Mouse (Mus musculus): ENCODE measurements around the gene Gm4922. TPM values are rescaled to one million over a fixed set of nuclear protein-coding genes. Genes with fewer than 3 reads are reported as not detected.

Gm4922 gene
- polyA plus RNA-seq, 1 experiment from 2014 or later = 0.13 TPM

DNA sequence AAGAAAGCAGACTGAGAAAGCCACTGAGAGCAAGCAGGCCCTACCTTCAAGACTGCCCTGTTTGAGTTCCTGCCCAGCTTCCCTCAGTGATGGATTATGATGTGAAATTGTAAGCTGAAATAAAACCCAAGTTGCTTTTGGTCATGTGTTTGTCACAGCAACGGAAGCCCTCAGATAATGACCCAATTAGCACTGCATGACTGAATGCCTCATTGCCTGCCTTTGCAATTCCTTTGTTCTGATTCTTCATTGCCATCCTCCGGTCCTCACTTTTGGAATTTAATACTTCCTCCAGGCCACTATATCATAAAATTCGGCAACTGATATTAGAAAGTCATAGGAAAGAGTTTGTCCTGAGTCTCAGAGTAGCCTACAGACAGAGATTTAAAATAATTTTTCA, 9.0 kb downstream of the Gm4922 start:
- Histone ChIP-seq H3K4me1 (no peaks in the 10 kb centered on the region), H3K9me3 (no peaks in the 10 kb centered on the region), H3K36me3 (no peaks in the 10 kb centered on the region), H3K4me3 (replicated peaks) (no peak overlapping the region), H3K4me2 (no peak overlapping the region), H3K27me3 (replicated peaks) (no peaks in the 10 kb centered on the region), H3K27ac (no peak overlapping the region), H3K9ac (no peak overlapping the region)
- WGBS = 80% methylated on average over 3 of the region's 3 CpGs
- ATAC-seq (ENCODE audit: insufficient read depth, low FRiP score, low read depth) = no peak

DNA sequence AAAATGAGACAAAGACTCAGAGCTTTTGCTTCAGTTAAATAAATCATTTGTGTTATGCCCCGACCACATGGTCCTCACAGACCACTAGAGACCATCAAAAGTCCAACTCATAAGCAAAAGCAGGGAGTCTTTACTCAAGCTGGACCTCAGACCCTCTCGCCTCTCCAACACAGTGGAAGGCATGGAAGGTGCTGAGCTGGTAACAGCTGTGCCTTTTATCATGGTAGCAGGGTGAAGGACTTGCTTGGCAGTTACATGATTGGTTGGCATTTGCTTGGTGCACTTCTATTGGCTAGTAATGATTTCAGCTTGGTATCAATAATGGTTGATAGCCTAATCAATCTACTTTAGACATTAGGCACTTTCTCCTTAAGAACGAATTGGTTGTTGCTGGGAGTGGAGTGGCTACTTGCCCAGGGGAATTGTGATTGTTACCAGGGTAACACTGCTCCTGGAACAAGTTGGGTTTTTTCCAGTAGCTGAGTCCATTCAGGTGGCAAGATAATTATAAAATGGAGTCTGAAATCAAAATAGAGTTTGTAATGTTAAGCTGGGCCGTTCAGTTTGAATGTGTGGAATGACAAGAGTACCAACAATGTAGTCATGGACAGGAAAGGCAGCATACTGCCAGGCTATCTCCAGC, 13.9 kb downstream of the Gm4922 start:
- Histone ChIP-seq H3K4me3 (replicated peaks) (no peak overlapping the region), H3K4me1 (no peaks in the 10 kb centered on the region), H3K27me3 (replicated peaks) (no peaks in the 10 kb centered on the region), H3K36me3 (no peaks in the 10 kb centered on the region), H3K9ac (no peak overlapping the region), H3K27ac (no peak overlapping the region), H3K4me2 (no peak overlapping the region), H3K9me3 (no peaks in the 10 kb centered on the region)
- no peak for ATAC-seq (ENCODE audit: insufficient read depth, low FRiP score, low read depth)
- WGBS = 69% methylated on average over 4 of the region's 4 CpGs

DNA sequence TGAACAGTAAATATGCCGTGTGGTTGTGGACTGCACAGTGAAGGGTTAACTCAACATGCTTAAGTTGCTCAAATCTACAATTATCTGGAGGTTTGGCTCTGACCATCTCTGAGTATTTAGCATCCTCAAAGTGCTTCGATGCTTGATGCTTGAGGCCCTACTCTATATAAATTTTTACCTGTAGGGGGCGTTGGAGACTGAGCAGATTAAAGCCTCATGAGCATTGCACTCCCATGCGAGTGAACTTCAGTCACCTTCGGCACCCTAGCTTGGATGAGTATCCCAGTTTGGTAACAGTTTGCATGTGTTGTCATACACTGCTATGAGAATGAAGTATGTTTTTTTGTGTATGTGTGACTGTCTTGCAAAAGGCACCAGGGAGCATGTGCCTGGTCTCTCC, 16.7 kb downstream of the Gm4922 start:
- Histone ChIP-seq H3K4me2 (no peak overlapping the region), H3K9ac (no peak overlapping the region), H3K27me3 (replicated peaks) (no peaks in the 10 kb centered on the region), H3K4me1 (no peaks in the 10 kb centered on the region), H3K27ac (no peak overlapping the region), H3K4me3 (replicated peaks) (no peak overlapping the region), H3K36me3 (no peaks in the 10 kb centered on the region), H3K9me3 (no peaks in the 10 kb centered on the region)
- no peak for ATAC-seq (ENCODE audit: insufficient read depth, low FRiP score, low read depth)
- WGBS = 53% methylated on average over 5 of the region's 5 CpGs

DNA sequence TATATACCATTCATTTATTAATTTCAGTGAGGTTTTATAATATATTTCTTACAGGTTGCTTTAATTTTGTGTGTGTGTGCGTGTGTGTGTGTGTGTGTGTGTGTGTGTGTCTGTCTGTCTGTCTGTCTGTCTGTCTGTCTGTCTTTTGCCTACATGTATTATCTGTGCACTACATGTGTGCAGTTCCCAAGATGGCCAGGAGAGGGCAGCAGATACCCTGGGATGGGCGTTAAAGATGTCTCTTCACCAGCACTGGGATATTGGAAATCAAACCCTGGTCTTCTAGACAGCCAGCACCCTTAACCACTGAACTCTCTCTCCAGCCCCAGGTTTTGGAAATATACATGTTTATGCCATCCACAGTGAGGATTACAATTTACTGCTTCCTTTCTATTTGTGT, 26.4 kb downstream of the Gm4922 start:
- no peak overlapping the region for H3K9ac ChIP-seq
- 43% methylated on average over 2 of the region's 2 CpGs for WGBS
- no peak overlapping the region for H3K27ac ChIP-seq
- H3K36me3 ChIP-seq = no peaks in the 10 kb centered on the region
- H3K9me3 ChIP-seq = no peaks in the 10 kb centered on the region
- no peak overlapping the region for H3K4me2 ChIP-seq
- no peak overlapping the region for H3K4me3 ChIP-seq (replicated peaks)
- no peak for ATAC-seq (ENCODE audit: insufficient read depth, low FRiP score, low read depth)
- no peaks in the 10 kb centered on the region for H3K4me1 ChIP-seq
- H3K27me3 ChIP-seq (replicated peaks) = no peaks in the 10 kb centered on the region

DNA sequence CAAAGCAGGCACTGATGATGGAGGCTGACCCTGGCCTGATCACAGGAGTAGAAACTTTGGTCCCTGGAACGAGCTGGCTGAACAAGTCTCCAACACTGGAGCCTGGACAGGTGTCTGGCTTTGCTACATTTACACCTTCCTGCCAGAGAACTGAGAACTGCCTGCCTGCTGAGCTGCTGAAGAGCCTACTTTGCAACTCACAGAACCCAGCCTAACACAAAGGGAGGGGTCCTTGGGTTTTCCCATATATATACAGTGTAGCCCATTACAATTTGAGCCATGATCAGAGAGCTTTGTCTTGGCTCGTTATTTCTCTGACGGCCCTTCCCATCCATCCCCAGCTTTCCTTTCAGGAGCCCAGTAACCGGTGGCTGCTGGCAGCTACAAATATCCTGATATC, 36.5 kb downstream of the Gm4922 start:
- no peak for ATAC-seq (ENCODE audit: insufficient read depth, low FRiP score, low read depth)
- Histone ChIP-seq H3K4me1 (no peaks in the 10 kb centered on the region), H3K4me3 (replicated peaks) (no peak overlapping the region), H3K9ac (no peak overlapping the region), H3K27ac (no peak overlapping the region), H3K27me3 (replicated peaks) (no peaks in the 10 kb centered on the region), H3K36me3 (no peaks in the 10 kb centered on the region), H3K4me2 (no peak overlapping the region), H3K9me3 (no peaks in the 10 kb centered on the region)
- WGBS = 79% methylated on average over 4 of the region's 4 CpGs

DNA sequence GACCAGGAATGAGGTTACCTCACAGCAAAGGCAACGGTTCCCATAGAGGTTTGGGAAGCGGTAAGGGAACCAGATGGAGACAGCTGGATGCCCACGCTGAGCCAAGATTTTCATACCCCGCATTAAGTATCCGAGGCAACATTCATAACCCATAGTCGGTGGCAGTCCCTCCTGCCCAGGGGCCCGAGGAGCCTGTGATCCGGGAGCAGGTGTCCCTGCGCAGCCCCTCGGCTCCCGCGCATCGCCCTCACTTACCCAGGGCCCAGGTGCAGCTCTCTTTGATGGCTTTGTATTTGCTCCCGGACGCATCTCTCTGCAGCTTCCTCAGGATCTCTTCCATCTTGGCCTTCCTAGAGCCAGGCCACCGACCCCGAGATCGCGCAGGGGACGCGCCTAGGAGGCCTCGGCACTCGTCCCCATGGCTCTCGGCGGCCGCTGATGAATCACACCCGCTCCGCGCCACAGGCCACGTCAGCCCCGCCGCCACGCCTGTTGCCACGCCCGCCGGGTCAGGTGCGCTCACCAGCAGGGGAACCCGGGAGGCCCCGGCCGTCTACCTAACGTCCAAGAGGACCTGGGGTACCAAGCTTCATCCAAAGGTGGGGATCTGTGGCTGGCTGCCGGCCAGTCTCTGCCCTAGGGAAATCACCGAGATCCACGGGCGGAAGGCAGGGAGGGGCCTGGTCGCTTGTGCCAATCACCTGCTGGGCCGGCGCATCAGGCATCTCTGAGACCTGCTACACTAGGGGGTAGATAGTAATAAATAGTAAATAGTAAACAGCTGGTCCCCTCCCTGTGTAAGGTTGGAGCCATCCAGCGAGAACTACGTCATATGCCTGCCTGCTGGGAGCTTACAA, 43.1 kb downstream of the Gm4922 start, which contains the start of gene Arfgef3:
Arfgef3 (minus strand) TSS at position 664 of the 857 bp plus-strand sequence.
- WGBS = 3% methylated on average over 50 of the region's 50 CpGs
- Histone ChIP-seq H3K27ac (0 out of 2 replicates have a peak within 1 kb of the TSS, but pooled peaks have one; percentile 31), H3K9me3 (no peaks in the 10 kb centered on the region), H3K27me3 (replicated peaks) (no peaks in the 10 kb centered on the region), H3K4me3 (replicated peaks) (peak within 1 kb of the TSS; percentile 54), H3K4me2 (peak within 1 kb of the TSS; percentile 89), H3K4me1 (0 out of 2 replicates have a peak, but pooled peaks cover 4% of the 10 kb centered on the region), H3K36me3 (no peaks in the 10 kb centered on the region), H3K9ac (peak within 1 kb of the TSS; percentile 29)
- ATAC-seq (ENCODE audit: insufficient read depth, low FRiP score, low read depth) = peak; percentile 76

DNA sequence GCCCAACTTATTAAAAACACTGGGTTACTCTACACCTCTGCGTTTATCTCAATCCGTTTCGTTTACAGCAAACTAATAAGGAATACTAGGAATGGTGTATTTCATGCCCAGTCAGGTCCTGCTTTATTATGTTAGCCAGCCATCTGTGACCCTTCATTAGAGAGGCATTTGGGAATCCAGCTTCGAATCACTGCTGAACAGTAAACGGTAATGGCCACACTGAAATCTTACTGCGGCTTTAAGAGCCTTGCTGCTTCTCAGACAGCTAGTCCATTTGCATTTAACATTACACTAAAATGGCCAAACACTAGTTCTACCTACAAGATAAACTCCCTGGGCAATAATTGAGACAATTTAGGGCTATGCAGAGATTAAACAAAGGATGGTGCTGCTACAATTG, 44.5 kb downstream of the Gm4922 start:
- H3K4me3 ChIP-seq (replicated peaks) = no peak overlapping the region; the same call in 1 of the 2 replicates
- H3K36me3 ChIP-seq = no peaks in the 10 kb centered on the region
- peak overlapping the region; percentile 89 for H3K4me2 ChIP-seq
- ATAC-seq (ENCODE audit: insufficient read depth, low FRiP score, low read depth) = no peak
- no peak overlapping the region for H3K27ac ChIP-seq
- no peak overlapping the region for H3K9ac ChIP-seq
- H3K27me3 ChIP-seq (replicated peaks) = no peaks in the 10 kb centered on the region
- 66% methylated on average over 6 of the region's 6 CpGs for WGBS
- H3K4me1 ChIP-seq = 0 out of 2 replicates have a peak, but pooled peaks cover 4% of the 10 kb centered on the region
- no peaks in the 10 kb centered on the region for H3K9me3 ChIP-seq

DNA sequence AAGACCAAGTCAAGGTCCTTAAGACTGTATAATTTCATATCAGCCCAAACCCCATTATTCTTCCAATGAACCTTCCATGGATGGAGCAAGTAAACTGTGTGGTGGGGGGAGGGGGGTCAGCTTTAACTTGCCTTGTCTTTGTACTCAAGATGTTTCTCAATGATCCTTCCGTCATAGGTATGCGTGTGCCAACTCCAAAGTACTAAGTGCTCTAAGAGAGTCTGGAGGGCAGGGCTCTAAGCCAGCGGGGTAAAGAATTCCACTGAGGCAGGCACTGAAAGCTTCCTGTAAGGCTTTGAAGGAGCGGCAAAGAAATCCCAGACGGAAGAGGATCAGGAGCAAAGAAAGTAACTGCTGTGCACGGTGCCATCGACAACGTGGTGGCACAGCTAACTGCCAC, 45.6 kb downstream of the Gm4922 start:
- Histone ChIP-seq H3K4me2 (no peak overlapping the region), H3K9me3 (no peaks in the 10 kb centered on the region), H3K27me3 (replicated peaks) (no peaks in the 10 kb centered on the region), H3K9ac (no peak overlapping the region), H3K4me1 (0 out of 2 replicates have a peak, but pooled peaks cover 4% of the 10 kb centered on the region), H3K36me3 (no peaks in the 10 kb centered on the region), H3K4me3 (replicated peaks) (no peak overlapping the region), H3K27ac (no peak overlapping the region)
- ATAC-seq (ENCODE audit: insufficient read depth, low FRiP score, low read depth) = no peak
- 85% methylated on average over 8 of the region's 8 CpGs for WGBS

Other genes with a start within 250 kb of the Gm4922 start
- 25.0 and 34.5 TPM in 2 replicates for gene Hebp2, start 240.7 kb downstream of the Gm4922 start, polyA plus RNA-seq (2015; fragmentation: Nextera tagmentation; extraction: Ambion mirVana)
- gene Arfgef3, start 42.8 kb downstream of the Gm4922 start, polyA plus RNA-seq (2015; fragmentation: Nextera tagmentation; extraction: Ambion mirVana) = 2.6 and 2.8 TPM in 2 replicates
- gene Perp, start 58.2 kb upstream of the Gm4922 start, polyA plus RNA-seq (2015; fragmentation: Nextera tagmentation; extraction: Ambion mirVana) = 184 and 297 TPM in 2 replicates
- gene Tnfaip3, start 228.9 kb upstream of the Gm4922 start, polyA plus RNA-seq (2015; fragmentation: Nextera tagmentation; extraction: Ambion mirVana) = 2.6 TPM in 2 replicates